Mouse (Mus musculus) embryo, embryonic 10 days (tissue): ENCODE data around the gene Smg5.
A peak's percentile ranks its signal among the peaks of the same experiment; 100 is the strongest.

Experiments used
- DNase-seq: peaks from one replicate; pipeline ENCODE4 v3.0.0-alpha.2; 2015; ENCODE audit warnings: low spot score

Gene Smg5

GRCm38 (mm10) chr3:88395288-88395687, 59.2 kb downstream of the Smg5 start:
- no peak for DNase-seq

GRCm38 (mm10) chr3:88395742-88396141, 59.7 kb downstream of the Smg5 start:
- no peak for DNase-seq

GRCm38 (mm10) chr3:88398666-88399065, 62.6 kb downstream of the Smg5 start:
- DNase-seq: no peak

DNA sequence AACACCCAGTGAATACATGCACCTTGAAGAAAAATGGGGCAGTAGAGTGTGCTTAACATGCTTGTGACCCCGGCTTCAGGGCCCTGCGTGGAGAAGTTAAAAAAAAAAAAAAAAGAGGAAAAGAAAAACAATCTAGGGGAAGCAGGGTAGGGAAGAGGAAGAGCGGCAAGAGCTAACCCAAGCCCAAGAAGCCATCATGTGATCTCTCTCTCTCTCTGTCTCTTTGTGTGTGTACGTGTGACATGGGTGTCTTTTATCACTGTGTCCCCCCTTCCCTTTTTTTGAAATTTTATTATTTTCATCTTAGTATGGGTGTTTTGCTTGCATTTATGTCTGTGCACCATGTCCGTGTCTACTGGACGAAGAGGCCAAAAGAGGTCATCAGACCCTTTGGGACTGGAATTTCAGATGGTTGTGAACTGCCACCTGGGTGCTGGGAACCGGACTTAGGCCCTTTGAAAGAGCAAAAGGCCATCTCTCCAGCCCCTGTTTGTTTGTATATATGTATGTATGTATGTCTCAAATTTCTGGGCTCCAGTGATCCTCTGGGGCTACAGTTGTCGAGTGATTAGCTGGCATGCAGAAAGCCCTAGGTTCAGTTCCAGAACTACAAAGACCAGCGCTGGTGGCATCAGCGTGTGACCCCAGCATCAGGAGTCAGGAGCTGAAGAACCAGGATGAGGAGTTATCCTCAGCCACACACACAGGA, 67.6 kb downstream of the Smg5 start:
- no peak for DNase-seq

DNA sequence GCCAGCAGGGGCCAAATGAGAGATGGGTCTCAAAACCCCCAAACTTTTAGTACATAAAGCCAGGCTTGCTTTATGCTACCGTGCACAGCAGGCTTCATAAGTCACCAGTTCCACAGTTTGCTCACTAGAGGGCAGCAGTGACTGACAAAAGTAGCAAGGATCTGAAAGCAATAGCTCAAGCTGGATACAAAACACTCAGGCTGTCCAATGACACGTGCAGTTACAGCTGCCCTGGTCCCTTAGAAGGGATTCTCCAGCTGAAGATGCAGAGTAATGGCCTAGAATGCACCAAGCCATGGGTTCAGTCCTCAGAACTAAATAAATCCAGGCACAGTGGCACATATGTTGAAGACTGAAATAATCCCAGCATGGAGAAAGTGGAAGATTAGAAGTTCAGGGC, 71.0 kb downstream of the Smg5 start:
- peak; percentile 93 for DNase-seq

- DNase-seq: no peak
Measured at GRCm38 (mm10) chr3:88407529-88407928, 71.5 kb downstream of the Smg5 start.

DNA sequence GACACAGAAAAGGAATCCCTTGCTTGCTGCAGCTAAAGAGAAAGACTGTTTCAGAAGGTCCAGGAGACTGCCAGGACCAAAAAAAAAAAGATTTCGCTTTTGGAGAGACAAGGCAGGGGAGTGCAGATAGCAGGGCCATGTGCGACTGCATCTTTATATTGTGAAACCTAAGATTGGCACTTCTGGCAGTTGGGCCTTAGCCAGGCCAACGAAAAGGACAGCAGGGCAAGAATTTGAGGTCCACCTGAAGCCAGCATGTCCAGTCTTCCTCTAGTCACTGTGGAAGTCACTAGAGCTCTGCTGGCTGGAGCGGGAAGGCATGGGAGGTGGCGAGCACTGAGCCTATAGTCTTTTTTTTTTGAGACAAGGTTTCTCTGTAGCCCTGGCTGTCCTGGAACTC, 72.9 kb downstream of the Smg5 start:
- DNase-seq: no peak

DNA sequence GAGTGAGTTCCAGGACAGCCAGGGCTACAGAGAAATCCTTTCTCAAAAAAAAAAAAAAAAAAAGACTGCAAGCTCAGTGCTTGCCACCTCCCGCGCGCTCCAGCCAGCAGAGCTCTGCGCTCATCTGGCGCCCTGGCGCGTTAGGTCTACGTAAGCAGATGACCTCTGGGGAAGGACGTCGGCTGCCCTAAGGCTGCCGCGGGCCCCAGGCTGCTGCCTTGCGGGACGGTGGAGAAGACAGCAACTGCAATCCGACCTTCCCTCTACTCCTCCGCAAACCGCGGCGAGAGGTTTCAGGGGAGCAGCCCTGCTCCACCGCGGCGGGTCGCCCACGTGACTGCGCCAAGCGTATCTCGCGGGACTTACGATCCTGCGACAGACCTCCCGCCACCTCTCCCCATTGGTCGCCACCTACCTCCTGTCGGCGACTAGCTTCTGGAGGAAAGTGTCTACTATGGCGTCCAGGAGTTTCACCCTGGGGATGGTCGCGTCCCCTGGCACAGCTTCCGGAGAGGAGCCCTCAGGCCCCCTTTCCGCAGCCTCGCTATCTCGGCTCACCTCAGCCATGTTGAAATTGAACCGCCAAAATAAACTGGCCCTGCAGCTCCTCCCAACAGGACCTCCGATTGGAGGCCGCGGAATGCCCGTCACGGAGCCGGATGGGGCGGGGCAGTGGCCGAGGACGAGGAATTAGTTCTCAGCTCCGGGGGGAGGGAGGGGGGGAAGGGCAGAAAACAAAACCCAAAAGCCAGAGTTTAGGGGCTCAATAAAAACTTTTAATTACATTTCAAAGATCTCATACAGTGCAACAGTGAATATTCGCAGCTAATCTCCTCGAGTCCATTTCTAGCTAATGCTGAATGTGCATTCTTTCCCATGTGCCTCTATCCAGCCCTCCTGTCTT, 73.9 kb downstream of the Smg5 start, which contains the start of gene Pmf1:
Gene Pmf1, minus strand, starts transcription at position 591 of the 904 bp plus-strand sequence.
- DNase-seq: peak; percentile 96

- peak; percentile 12 for DNase-seq
Measured at GRCm38 (mm10) chr3:88410645-88411031, 74.6 kb downstream of the Smg5 start.

DNA sequence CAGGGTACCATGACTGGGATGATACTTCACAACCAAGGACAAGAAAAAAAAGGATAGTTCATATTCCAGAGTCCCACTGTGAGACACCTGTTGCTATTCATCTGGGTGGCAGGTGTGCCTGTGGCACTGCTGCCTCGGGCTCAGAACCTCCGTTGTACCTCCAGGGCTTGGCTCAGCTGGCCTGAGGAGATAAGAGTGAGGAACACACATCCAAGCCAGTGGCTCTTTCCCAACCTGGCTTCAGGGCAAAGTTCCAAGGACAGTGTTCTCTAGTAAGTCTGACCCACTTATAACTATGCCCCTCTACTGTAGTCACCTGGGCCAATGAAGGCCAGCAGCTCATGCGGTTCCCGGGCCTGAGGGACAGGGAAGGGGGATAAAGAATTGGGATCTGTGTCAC, 75.6 kb downstream of the Smg5 start:
- DNase-seq: no peak
